Mouse (Mus musculus) stomach, embryonic 14.5 days (tissue): ENCODE measurements at regions not wholly inside any gene's neighbourhood (a gene's known extent, or its start where the extent isn't known, plus 50 kb on each side); places are given as distances from the start of the nearest gene placed in this dataset.
A peak's percentile ranks its signal among the peaks of the same experiment; 100 is the strongest.

Experiments used
- ATAC-seq: fragments of 200-750 bp; cut with Nextera tagmentation; 2 replicates; pipeline ENCODE4 v1.8.0; 2017; ENCODE audit warnings: low read depth, moderate TSS enrichment; ENCODE audit not compliant: insufficient number of reproducible peaks, insufficient read depth, low FRiP score
- H3K27ac ChIP-seq: fragments of 300-500 bp; sonication (generic); 2 replicates; pipeline ENCODE4 v1.5.1; 2014; ENCODE audit warnings: mild to moderate bottlenecking, low read length, moderate library complexity, mixed read lengths
- H3K27me3 ChIP-seq: fragments of 300-500 bp; sonication (generic); 2 replicates; pipeline ENCODE4 v1.6.1; 2014; ENCODE audit warnings: low read length, control low read depth, mixed read lengths; ENCODE audit not compliant: control insufficient read depth, insufficient read depth
- H3K36me3 ChIP-seq: fragments of 300-500 bp; sonication (generic); 2 replicates; pipeline ENCODE4 v1.6.1; 2014; ENCODE audit warnings: mild to moderate bottlenecking, control low read depth, low read length, moderate library complexity, mixed read lengths; ENCODE audit not compliant: control insufficient read depth, insufficient read depth
- H3K4me1 ChIP-seq: fragments of 300-500 bp; sonication (generic); 2 replicates; pipeline ENCODE4 v1.6.1; 2014; ENCODE audit warnings: low read length, control low read depth, mixed read lengths; ENCODE audit not compliant: control insufficient read depth, insufficient read depth
- H3K4me2 ChIP-seq: fragments of 300-500 bp; sonication (generic); replicated peaks from 2 replicates; pipeline ENCODE4 v1.6.1; 2014; ENCODE audit warnings: low read depth, low read length, control low read depth
- H3K4me3 ChIP-seq: fragments of 300-500 bp; sonication (generic); 2 replicates; pipeline ENCODE4 v1.5.1; 2014; ENCODE audit warnings: low read depth, low read length, control low read depth
- H3K9ac ChIP-seq: fragments of 300-500 bp; sonication (generic); replicated peaks from 2 replicates; pipeline ENCODE4 v1.6.1; 2014; ENCODE audit warnings: low read depth, mild to moderate bottlenecking, control low read depth, low read length, moderate library complexity, mixed read lengths
- H3K9me3 ChIP-seq: fragments of 300-500 bp; sonication (generic); 2 replicates; pipeline ENCODE4 v1.6.1; 2016; ENCODE audit warnings: low read depth, low read length, control low read depth; ENCODE audit not compliant: control insufficient read depth
- WGBS: fragments of 180-500 bp; shearing (Covaris S2); extraction: QIAGEN DNeasy Blood & Tissue Kit; methylation state at CpG from one replicate; pipeline ENCODE4 v1.1.7; 2014; 5-methylcytosine and 5-hydroxymethylcytosine counted together

DNA sequence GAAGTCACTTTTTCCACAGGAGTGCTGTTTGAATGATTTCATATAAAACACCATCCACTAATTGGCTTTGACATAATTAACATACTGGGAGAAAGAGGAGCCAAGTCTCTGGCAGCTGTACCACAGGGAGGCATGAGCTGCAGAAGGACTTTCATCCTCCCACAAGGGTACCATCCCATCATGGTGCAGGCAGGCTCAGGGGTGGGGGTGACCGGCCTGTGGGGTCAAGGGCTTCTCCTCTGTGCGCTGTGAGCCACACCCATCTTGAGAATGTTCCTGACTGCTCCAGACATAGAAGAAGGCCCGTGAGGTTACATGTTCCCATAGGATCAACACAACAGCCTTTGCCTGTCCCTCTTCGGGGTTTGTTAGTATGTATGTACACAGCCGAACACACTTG, 317.4 kb upstream of the Id4 start:
- Histone ChIP-seq H3K4me1 (no peaks in the 10 kb centered on the region), H3K27me3 (no peaks in the 10 kb centered on the region), H3K9ac (no peak overlapping the region), H3K27ac (no peak overlapping the region), H3K9me3 (no peaks in the 10 kb centered on the region; the same call in 1 of the 2 replicates), H3K36me3 (no peaks in the 10 kb centered on the region), H3K4me3 (no peak overlapping the region), H3K4me2 (no peak overlapping the region)
- ATAC-seq, result no peak
- WGBS, result 82% methylated on average over 5 of the region's 5 CpGs

DNA sequence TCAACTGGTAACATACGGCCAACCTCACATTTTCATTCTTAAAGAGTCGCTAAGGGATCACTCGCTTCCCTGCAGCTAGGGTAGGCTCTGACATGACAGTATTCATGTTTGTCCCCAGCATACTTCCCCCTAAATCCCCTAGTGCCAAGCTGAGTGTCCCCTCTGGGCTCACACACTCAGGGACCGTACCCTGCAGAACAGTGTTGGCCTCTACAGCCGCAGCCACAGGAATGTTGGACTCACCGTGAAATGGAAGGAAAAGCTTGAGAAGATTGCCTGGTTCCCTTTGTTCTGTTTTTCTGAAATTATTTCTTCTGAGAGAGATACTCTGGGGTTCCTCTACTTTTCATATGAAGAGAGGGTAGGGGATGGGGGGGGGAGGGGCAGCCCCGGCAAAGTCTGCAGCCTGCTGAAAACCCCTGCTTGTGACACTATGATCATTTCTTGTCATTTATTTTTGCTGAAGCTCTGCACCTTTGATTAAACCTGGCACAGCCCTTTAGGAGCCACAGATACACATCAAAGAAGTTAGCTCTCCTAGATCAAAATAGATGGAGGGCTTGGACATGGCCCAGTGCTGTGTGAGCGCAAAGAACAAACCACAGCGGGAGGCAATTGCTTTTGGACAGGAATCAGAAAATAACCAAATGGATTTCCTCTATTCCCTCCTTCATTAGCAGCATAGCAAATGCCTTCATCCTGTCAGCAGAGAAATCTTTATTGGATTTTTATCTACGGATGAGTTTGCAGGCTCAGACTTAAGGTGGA, 312.7 kb upstream of the Id4 start:
- Histone ChIP-seq H3K4me1 (no peaks in the 10 kb centered on the region), H3K36me3 (no peaks in the 10 kb centered on the region), H3K27ac (no peak overlapping the region), H3K27me3 (no peaks in the 10 kb centered on the region), H3K4me3 (no peak overlapping the region), H3K4me2 (no peak overlapping the region), H3K9ac (no peak overlapping the region), H3K9me3 (no peaks in the 10 kb centered on the region; the same call in 1 of the 2 replicates)
- WGBS, result 79% methylated on average over 10 of the region's 10 CpGs
- ATAC-seq, result no peak

DNA sequence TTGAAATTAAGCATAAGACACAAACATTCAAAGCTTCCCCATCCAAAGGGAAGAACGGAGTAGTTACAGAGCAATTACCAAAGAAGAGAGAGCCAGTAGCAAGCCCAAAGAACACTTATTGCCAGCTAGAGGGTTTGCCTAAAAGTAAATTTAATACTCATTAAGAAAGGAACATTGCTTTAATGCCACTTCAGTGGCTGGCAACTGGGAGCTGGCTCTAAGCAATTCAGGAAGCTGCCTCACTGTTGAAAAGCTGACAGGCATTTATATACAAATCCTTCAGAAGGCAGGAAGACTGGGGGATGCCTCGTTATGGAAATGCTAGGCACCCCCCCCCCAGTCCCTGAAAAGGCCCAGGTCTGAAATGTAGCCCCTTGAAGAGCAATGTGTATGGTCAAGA, 310.6 kb upstream of the Id4 start:
- no peak for ATAC-seq
- Histone ChIP-seq H3K4me3 (no peak overlapping the region), H3K27me3 (no peaks in the 10 kb centered on the region), H3K9me3 (no peaks in the 10 kb centered on the region), H3K36me3 (no peaks in the 10 kb centered on the region), H3K4me1 (no peaks in the 10 kb centered on the region), H3K27ac (no peak overlapping the region), H3K9ac (no peak overlapping the region), H3K4me2 (no peak overlapping the region)
- WGBS, result 46% methylated on average over 2 of the region's 2 CpGs

DNA sequence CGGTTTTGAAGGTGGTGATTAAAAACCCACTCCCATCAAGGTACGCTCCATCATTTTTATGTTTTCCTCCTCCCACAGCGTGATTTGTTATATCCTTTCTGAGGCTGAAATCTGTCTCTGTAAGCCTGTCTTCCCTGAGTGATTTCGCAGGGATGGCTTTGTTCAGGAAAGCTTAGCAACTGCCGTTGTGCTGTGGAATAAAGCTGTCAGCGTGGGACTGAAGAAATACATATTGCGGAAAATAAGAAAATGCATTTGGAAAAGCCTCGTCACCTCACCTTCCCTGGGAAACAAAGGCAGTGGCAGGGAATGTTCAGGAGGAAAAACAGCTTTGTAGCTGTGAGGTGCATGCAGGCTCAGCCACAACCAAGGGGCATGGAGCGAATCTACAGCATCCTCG, 310.0 kb upstream of the Id4 start:
- Histone ChIP-seq H3K4me2 (no peak overlapping the region), H3K36me3 (no peaks in the 10 kb centered on the region), H3K9ac (no peak overlapping the region), H3K27ac (no peak overlapping the region), H3K4me1 (no peaks in the 10 kb centered on the region), H3K9me3 (no peaks in the 10 kb centered on the region), H3K27me3 (no peaks in the 10 kb centered on the region), H3K4me3 (no peak overlapping the region)
- WGBS, result 56% methylated on average over 10 of the region's 10 CpGs
- no peak for ATAC-seq

DNA sequence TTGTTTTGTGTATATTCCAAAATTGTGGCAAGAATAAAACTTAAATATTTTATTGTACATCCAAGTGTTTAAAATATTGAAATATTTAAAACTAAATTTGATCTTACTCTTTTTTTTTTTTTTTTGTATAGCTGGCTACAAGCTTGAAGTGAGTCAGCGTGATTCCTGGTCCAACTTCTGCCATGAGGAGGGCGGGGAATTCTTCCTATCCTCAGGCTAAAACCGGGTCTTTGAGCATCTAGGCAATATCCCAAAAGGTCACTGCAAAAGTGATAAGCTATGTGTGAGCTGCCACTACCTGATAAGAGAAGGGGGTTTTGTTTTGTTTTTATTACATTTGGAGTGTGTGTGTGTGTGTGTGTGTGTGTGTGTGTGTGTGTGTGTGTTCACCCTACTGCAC, 308.1 kb upstream of the Id4 start:
- no peak overlapping the region for H3K9ac ChIP-seq
- H3K4me1 ChIP-seq, result no peaks in the 10 kb centered on the region
- H3K4me3 ChIP-seq, result no peak overlapping the region
- no peak overlapping the region for H3K27ac ChIP-seq
- no peaks in the 10 kb centered on the region for H3K36me3 ChIP-seq
- ATAC-seq, result no peak
- no peaks in the 10 kb centered on the region for H3K9me3 ChIP-seq
- H3K4me2 ChIP-seq, result no peak overlapping the region
- WGBS, result 68% methylated on average over 3 of the region's 3 CpGs
- H3K27me3 ChIP-seq, result no peaks in the 10 kb centered on the region

DNA sequence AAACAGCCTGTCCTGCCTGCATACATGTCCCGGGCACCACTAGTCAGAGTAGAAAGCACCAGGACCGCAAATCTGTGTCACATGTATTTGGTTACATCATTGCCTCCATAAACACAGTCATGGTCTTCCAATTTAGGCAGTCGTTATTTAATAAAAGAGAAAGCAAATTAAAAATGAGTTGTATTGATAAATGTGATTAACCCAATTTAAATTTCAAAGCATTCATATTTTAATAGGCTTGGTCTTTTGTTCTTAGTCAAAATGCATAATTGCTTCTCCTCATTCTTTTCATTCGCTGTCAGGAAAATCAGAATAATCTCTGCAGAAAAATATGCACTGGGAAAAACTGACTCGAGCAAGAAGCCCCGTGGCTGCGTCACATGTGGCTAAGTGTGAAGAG, 307.3 kb upstream of the Id4 start:
- Histone ChIP-seq H3K27ac (no peak overlapping the region), H3K4me2 (no peak overlapping the region), H3K27me3 (no peaks in the 10 kb centered on the region), H3K9me3 (no peaks in the 10 kb centered on the region), H3K4me3 (no peak overlapping the region), H3K36me3 (no peaks in the 10 kb centered on the region), H3K4me1 (no peaks in the 10 kb centered on the region), H3K9ac (no peak overlapping the region)
- no peak for ATAC-seq
- 75% methylated on average over 7 of the region's 7 CpGs for WGBS

DNA sequence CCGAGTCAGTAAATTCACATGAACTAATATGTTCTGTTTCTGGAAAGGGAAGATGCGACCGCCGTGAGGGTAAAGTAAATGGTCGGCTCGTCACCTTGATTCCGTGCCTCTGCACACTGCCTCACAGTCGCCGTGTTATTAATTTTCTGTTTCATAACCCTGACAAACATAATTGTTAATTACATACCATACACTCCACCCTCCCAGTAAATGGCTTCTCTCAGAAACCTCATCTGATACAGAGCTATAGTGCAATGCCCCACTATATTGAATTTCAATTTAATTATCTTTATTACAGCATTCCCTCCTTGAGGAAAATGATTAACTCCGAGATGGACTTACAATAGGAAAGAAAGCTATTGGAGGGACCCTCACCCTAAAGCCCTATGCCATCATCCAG, 305.5 kb upstream of the Id4 start:
- H3K27me3 ChIP-seq, result no peaks in the 10 kb centered on the region
- ATAC-seq, result no peak
- H3K4me2 ChIP-seq, result no peak overlapping the region
- no peak overlapping the region for H3K27ac ChIP-seq
- no peaks in the 10 kb centered on the region for H3K4me1 ChIP-seq
- no peak overlapping the region for H3K9ac ChIP-seq
- no peak overlapping the region for H3K4me3 ChIP-seq
- WGBS, result 74% methylated on average over 10 of the region's 10 CpGs
- no peaks in the 10 kb centered on the region for H3K9me3 ChIP-seq
- H3K36me3 ChIP-seq, result no peaks in the 10 kb centered on the region

DNA sequence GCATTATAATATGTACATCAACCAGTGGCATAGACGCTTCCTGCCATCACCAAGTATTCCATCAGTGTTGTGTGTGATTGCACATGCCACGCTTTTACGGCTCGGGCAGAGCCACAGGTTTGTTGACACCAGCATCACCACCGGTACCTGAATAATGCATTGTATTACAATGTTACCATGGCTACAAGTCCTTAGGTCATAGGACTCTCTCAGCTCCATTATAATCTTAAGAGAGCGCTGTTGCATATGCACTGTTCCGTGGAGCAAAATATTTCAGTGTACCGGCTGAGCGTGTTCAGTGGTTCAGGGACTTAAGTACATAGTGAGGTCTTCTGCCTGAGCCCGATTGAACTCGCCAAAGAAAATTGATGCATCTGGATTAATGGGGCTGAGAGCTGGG, 303.4 kb upstream of the Id4 start:
- Histone ChIP-seq H3K4me2 (no peak overlapping the region), H3K27ac (no peak overlapping the region), H3K9me3 (no peaks in the 10 kb centered on the region), H3K4me1 (no peaks in the 10 kb centered on the region), H3K36me3 (no peaks in the 10 kb centered on the region), H3K9ac (no peak overlapping the region), H3K27me3 (no peaks in the 10 kb centered on the region), H3K4me3 (no peak overlapping the region)
- 91% methylated on average over 11 of the region's 11 CpGs for WGBS
- no peak for ATAC-seq

DNA sequence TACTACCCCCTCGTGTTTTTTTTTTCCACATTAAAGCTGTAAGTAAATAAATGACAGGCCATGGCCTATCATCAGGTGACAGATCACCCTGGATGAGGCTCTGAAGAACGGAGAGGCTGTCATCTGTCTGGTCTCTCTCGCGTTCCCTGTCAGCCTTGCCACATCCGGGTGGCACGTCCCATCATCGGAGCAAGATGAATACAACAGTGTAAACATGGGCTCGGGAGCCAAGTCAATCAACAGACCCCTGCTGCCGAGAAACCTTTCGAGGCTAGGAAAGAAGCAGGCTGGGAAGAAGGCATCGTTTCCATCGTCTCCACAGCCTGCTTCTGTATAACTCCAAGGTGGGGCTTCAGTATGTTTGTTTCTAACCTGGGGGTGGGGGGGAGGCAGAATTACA, 286.8 kb upstream of the Id4 start:
- Histone ChIP-seq H3K27ac (no peak overlapping the region), H3K4me1 (peaks cover 5% of the 10 kb centered on the region; the same call in 1 of the 2 replicates), H3K27me3 (no peaks in the 10 kb centered on the region), H3K4me3 (0 out of 2 replicates have a peak overlapping the region, but pooled peaks have one; percentile 0), H3K4me2 (peak overlapping the region; percentile 23), H3K36me3 (no peaks in the 10 kb centered on the region), H3K9me3 (no peaks in the 10 kb centered on the region), H3K9ac (no peak overlapping the region)
- ATAC-seq, result no peak
- WGBS, result 8% methylated on average over 12 of the region's 12 CpGs
